Mouse (Mus musculus): ENCODE measurements around the gene Proca1.

Proca1 gene

GRCm38 (mm10) chr11:78166161-78166560 lies 27.0 kb upstream of the Proca1 start:
- peak; percentile 61 for DNase-seq (ENCODE audit: low read depth)

- DNase-seq (ENCODE audit: low read depth): no peak
Observed at GRCm38 (mm10) chr11:78166640-78167039, 26.6 kb upstream of the Proca1 start.

- DNase-seq (ENCODE audit: low read depth): no peak
Observed at GRCm38 (mm10) chr11:78167257-78167959, 25.8 kb upstream of the Proca1 start.

- DNase-seq (ENCODE audit: low read depth): no peak
Observed at GRCm38 (mm10) chr11:78168541-78169468, 24.4 kb upstream of the Proca1 start.

GRCm38 (mm10) chr11:78170306-78170705 lies 22.9 kb upstream of the Proca1 start:
- no peak for DNase-seq (ENCODE audit: low read depth)

GRCm38 (mm10) chr11:78171328-78171727 lies 21.9 kb upstream of the Proca1 start:
- peak; percentile 65 for DNase-seq (ENCODE audit: low read depth)

GRCm38 (mm10) chr11:78172034-78172747 lies 21.0 kb upstream of the Proca1 start:
- DNase-seq (ENCODE audit: low read depth): peak; percentile 57

- DNase-seq (ENCODE audit: low read depth): no peak
Observed at GRCm38 (mm10) chr11:78172748-78173383, 20.3 kb upstream of the Proca1 start.

GRCm38 (mm10) chr11:78174506-78174905 lies 18.7 kb upstream of the Proca1 start:
- no peak for DNase-seq (ENCODE audit: low read depth)

GRCm38 (mm10) chr11:78175771-78176401 lies 17.3 kb upstream of the Proca1 start:
- peak; percentile 97 for DNase-seq (ENCODE audit: low read depth)

GRCm38 (mm10) chr11:78176402-78176862 lies 16.8 kb upstream of the Proca1 start, which contains the start of the genes Nek8 and Tlcd1:
TSS of gene Nek8 (minus strand) at chr11:78176675.
TSS of gene Tlcd1 (plus strand) at chr11:78176711.
- DNase-seq (ENCODE audit: low read depth): peak; percentile 95

GRCm38 (mm10) chr11:78176905-78177331 lies 16.3 kb upstream of the Proca1 start:
- peak; percentile 46 for DNase-seq (ENCODE audit: low read depth)

- DNase-seq (ENCODE audit: low read depth): peak; percentile 86
Observed at GRCm38 (mm10) chr11:78177437-78177836, 15.8 kb upstream of the Proca1 start.

- peak; percentile 95 for DNase-seq (ENCODE audit: low read depth)
Observed at GRCm38 (mm10) chr11:78177903-78178858, 15.0 kb upstream of the Proca1 start.

GRCm38 (mm10) chr11:78178859-78179437 lies 14.2 kb upstream of the Proca1 start:
- DNase-seq (ENCODE audit: low read depth): peak; percentile 89

- DNase-seq (ENCODE audit: low read depth): peak; percentile 58
Observed at GRCm38 (mm10) chr11:78179438-78179999, 13.7 kb upstream of the Proca1 start.

GRCm38 (mm10) chr11:78180081-78180761 lies 13.0 kb upstream of the Proca1 start:
- peak; percentile 57 for DNase-seq (ENCODE audit: low read depth)

GRCm38 (mm10) chr11:78181830-78182357 lies 11.3 kb upstream of the Proca1 start:
- DNase-seq (ENCODE audit: low read depth): peak; percentile 53

All from 416B (cell line).